Mouse (Mus musculus) spleen, adult 2 months (tissue): Measurements from ENCODE around the gene Golgb1. TPM values are rescaled to one million over a fixed set of nuclear protein-coding genes. Genes with fewer than 3 reads are reported as not detected.

ENCODE experiments used
- DNase-seq, 2 experiments: peaks; one replicate each; pipeline versions ENCODE4 v3.0.0 to v3.0.0-alpha.2; 2012 to 2021; ENCODE audit warnings: low spot score in 2 of 2, low read depth in 1 of 2
- H3K27ac ChIP-seq: fragments of 200-500 bp; 2 replicates; pipeline ENCODE4 v1.5.1; 2012; ENCODE audit warnings: low read length, inconsistent platforms; ENCODE audit not compliant: insufficient read depth
- H3K27me3 ChIP-seq: fragments of 200-500 bp; 2 replicates; pipeline ENCODE4 v1.6.1; 2012; ENCODE audit warnings: mild to moderate bottlenecking, moderate library complexity, low read length, inconsistent platforms; ENCODE audit not compliant: control insufficient read depth, insufficient read depth
- H3K36me3 ChIP-seq: fragments of 200-500 bp; 2 replicates; pipeline ENCODE4 v1.6.1; 2012; ENCODE audit warnings: mild to moderate bottlenecking, low read length, inconsistent platforms; ENCODE audit not compliant: control insufficient read depth, insufficient read depth
- H3K4me1 ChIP-seq: fragments of 200-500 bp; 2 replicates; pipeline ENCODE4 v1.6.1; 2011; ENCODE audit warnings: inconsistent platforms; ENCODE audit not compliant: control insufficient read depth, insufficient read depth, insufficient read length
- H3K4me3 ChIP-seq: fragments of 200-500 bp; 2 replicates; pipeline ENCODE4 v1.5.1; 2011; ENCODE audit warnings: mild to moderate bottlenecking, inconsistent platforms; ENCODE audit not compliant: insufficient read depth, insufficient read length; ENCODE audit errors: extremely low read depth
- CTCF ChIP-seq: fragments of 200-500 bp; IDR thresholded peaks from 2 replicates; pipeline ENCODE4 v1.5.1; 2011; ENCODE audit warnings: mild to moderate bottlenecking, inconsistent platforms; ENCODE audit not compliant: insufficient read depth, insufficient read length, insufficient replicate concordance; ENCODE audit errors: extremely low read depth
- POLR2A ChIP-seq: fragments of 200-500 bp; IDR thresholded peaks from 2 replicates; pipeline ENCODE4 v1.6.1; 2011; ENCODE audit warnings: low read depth, low read length, inconsistent platforms
- WGBS: fragments of 180-500 bp; shearing (Covaris S2); methylation state at CpG from one replicate; pipeline ENCODE4 v1.1.7; 2018; 5-methylcytosine and 5-hydroxymethylcytosine counted together
- polyA plus RNA-seq: library from polyadenylated mRNA; depleted of rRNA; stranded (reverse); fragments of >200 nt; gene quantifications from 2 replicates; pipeline ENCODE4 v1.2.3, GENCODE M21; 2012

The Golgb1 gene
- polyA plus RNA-seq, 1 experiment, result 21.8 TPM

DNA sequence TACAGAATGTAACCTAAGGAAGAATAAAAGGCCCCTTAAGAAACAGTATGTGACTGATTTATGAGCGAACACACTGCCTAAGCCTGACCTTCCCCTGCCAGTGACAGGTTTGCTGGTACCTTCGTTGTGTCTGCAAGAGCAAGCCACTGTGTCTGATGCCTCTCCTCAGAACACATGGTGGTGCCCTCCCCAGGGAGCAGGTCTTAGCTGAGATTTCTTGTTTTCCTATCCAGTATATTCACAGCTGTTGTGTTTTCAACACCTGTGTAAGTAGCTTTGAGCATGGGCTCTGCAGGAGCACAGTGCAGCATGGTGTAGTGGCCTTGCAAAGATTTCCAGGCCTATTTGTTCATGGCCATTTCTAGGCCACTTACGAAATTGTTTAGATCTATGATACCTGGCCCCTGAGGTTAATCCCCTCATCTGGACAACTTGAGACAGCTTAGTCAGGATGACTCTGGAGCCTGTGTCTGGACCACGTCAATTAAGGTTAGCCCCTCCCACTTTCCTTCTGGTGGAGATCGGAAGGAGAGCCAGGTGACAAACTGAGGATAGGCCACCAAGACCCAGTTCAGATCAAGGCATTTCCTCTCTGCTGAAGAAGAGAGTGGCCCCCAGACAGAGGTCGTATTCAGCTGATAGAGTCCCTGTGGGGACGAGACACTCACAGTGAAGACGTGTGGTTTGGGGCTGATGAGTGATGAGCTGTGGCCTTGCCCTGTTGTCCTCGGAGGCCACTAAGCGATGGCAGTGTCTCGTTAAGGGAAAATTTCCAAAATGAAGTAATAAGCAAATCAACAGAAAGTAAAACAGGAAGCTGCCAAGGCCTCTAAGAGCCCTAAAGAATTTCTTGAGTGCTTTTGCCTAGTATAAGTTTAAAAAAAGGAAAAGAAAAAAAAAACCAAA lies 55.5 kb downstream of the Golgb1 start:
- peak overlapping the region; percentile 88 for H3K27ac ChIP-seq
- peaks cover 17% of the 10 kb centered on the region for H3K36me3 ChIP-seq
- TF ChIP-seq CTCF (no peak), POLR2A (no peak)
- H3K27me3 ChIP-seq, result no peaks in the 10 kb centered on the region
- peaks cover 23% of the 10 kb centered on the region; the same call in 1 of the 2 replicates for H3K4me1 ChIP-seq
- no peak for DNase-seq
- H3K4me3 ChIP-seq, result peak overlapping the region; percentile 2; the same call in 1 of the 2 replicates
- 43% methylated on average over 11 of the region's 11 CpGs for WGBS

DNA sequence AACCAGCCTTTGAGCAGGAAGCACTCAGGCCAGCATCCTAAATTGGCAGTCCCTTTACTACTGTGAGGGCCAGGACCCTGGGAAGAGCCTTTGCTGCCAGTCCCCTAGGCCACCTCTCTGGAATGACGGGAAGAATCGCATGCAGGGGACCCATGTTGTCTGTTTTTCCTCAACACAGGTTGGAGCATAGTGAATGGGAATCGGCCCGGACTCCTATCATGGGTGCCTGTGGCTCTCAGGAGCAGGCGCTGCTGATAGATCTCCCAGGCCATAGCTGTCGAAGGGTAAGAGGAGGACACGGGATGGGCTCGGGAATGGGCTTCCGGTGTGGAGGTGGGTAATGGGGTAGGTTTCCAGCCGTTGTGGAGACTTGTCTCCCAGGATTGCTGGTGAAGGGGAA lies 56.4 kb downstream of the Golgb1 start:
- 98% methylated on average over 10 of the region's 10 CpGs for WGBS
- Histone ChIP-seq H3K27ac (peak overlapping the region; percentile 88), H3K4me3 (no peak overlapping the region), H3K27me3 (no peaks in the 10 kb centered on the region), H3K4me1 (peaks cover 27% of the 10 kb centered on the region; the same call in 1 of the 2 replicates), H3K36me3 (peaks cover 14% of the 10 kb centered on the region)
- TF ChIP-seq POLR2A (no peak), CTCF (no peak)
- no peak for DNase-seq

DNA sequence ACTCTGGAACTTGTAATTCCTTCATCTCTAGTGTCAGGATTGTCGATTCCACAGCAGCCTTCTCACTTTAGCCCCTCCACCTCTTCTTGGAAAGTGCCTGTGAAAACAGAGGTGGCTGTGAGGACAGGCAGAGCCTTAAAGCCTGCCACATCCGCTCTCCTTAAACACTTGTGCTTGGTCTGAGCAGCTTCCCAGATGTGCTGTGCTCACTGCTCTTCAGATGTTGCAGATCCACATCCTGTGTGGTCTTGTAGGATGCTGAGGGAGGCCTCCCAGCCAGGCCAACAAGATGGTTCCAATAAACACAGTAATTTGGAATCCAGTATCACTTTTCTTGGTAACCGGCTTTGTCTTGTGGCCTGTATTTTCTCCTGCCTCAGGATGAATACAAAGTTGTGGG lies 57.0 kb downstream of the Golgb1 start:
- no peaks in the 10 kb centered on the region for H3K27me3 ChIP-seq
- TF ChIP-seq POLR2A, result no peak
- no peak for TF ChIP-seq CTCF
- H3K36me3 ChIP-seq, result peaks cover 12% of the 10 kb centered on the region
- peaks cover 30% of the 10 kb centered on the region; the same call in 1 of the 2 replicates for H3K4me1 ChIP-seq
- no peak for DNase-seq
- no peak overlapping the region for H3K4me3 ChIP-seq
- 89% methylated on average over 3 of the region's 3 CpGs for WGBS
- no peak overlapping the region for H3K27ac ChIP-seq

DNA sequence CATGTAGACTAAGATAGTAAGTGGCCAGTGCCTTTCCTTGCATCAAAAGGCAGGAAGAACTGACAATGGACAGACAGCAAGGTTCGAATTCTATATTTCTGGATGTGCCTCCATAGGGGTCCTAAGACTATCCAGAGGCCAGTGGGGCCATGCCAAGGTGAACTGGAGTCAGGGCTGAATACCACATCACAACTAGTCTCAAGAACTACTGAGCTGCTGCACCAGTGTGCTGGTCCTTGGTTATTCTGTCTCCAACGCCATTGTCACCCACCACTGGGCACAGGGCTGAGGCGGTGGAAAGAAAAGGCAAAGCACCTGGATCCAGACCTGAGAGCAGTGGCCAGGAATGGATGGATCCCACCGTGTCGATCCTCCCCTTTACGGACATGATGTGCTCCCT lies 57.6 kb downstream of the Golgb1 start:
- H3K27ac ChIP-seq, result no peak overlapping the region
- no peaks in the 10 kb centered on the region for H3K27me3 ChIP-seq
- WGBS, result 93% methylated on average over 6 of the region's 6 CpGs

DNA sequence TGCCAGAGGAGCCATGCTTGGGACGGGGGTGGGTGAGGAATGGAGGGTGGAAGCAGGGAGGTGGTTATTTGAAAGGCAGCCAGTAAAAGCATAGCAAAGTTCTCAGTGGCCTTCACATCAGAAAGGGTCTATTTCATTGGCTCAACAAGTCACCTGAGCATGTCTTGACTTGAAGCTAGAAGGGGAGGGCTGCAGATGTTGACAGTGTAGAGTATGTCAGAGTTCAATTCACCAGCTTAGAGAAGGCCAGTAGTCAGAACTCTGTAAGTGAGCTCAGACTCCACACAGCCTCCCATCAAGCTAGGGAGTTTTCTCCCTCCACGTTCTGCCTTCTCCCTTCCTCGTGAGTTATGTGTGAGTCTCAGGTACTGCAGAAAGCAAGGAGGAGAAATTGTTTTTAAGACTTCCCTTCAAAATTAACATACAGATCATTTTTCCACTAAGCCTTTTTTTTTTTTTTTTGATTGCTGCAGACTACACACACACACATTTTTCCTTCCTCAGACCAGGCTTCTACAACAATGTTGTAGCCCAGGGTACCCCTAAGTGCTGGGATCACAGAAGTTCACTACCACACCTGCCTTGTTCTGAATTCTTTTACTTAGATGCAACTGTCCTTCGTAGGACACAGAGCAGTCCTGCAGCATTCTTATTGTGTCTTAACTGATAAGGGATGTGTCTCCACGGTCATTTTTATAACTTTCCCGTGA lies 59.3 kb downstream of the Golgb1 start:
- 9% methylated on average over 6 of the region's 6 CpGs for WGBS
- DNase-seq, result no peak
- H3K36me3 ChIP-seq, result peaks cover 18% of the 10 kb centered on the region
- TF ChIP-seq POLR2A, result no peak; the same call in 1 of the 2 replicates
- H3K27me3 ChIP-seq, result no peaks in the 10 kb centered on the region
- peak overlapping the region; percentile 97 for H3K27ac ChIP-seq
- peaks cover 33% of the 10 kb centered on the region; the same call in 1 of the 2 replicates for H3K4me1 ChIP-seq
- no peak overlapping the region; the same call in 1 of the 2 replicates for H3K4me3 ChIP-seq

More for the DNA sequence above, 57.6 kb downstream of the Golgb1 start:
- peaks cover 14% of the 10 kb centered on the region for H3K36me3 ChIP-seq
- TF ChIP-seq CTCF (no peak), POLR2A (no peak)
- no peak overlapping the region for H3K4me3 ChIP-seq
- H3K4me1 ChIP-seq, result peaks cover 33% of the 10 kb centered on the region; the same call in 1 of the 2 replicates
- DNase-seq, result no peak

DNA sequence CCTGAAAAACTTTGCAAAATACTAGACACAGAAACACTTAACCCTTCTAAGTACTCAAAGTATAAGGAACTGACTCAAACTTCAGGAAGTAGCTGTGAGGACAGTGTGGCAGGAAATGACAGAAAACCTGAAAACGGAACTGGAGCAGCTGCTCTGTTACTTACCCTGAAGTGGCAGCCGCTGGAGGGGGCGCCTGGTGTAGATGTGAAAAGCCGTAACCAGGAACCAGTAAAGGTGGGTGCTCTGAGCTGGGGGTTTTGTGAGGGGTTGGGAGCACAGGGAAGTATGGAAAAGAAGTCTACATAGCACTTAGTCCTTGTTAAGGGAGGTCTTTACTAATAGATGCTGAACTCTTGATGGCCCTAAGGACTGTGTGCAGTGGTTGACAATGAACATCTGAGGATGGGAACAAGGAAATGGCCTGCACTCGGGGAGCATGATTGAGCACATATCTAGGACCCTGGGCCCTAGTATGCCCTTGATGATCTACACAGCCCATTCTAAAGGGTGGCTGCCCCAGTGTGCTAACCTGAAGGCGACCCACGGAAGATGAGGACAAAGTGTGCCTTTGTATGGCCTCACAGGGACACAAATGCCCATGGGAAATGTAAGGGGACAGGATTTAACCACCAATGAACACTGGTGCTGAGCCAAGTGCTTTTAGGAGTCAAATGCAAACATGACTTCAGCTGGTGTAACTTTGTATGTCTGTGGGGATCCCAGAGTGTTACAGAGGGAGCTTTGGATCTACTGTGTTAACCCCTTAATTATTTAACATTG lies 60.1 kb downstream of the Golgb1 start, which contains the start of gene Hcls1:
Gene Hcls1, plus strand, starts transcription at position 143 of the 780 bp plus-strand sequence.
- 4% methylated on average over 7 of the region's 7 CpGs for WGBS
- peak within 1 kb of the TSS; percentile 97 for H3K27ac ChIP-seq
- H3K27me3 ChIP-seq, result no peaks in the 10 kb centered on the region
- peak; percentile 61 for TF ChIP-seq POLR2A
- no peak for TF ChIP-seq CTCF
- peak within 1 kb of the TSS; percentile 78 for H3K4me3 ChIP-seq
- H3K4me1 ChIP-seq, result peaks cover 35% of the 10 kb centered on the region; the same call in 1 of the 2 replicates
- H3K36me3 ChIP-seq, result peaks cover 18% of the 10 kb centered on the region
- peak; percentile 75 to 80 for DNase-seq
